Mouse (Mus musculus) olfactory bulb, adult 2 months (tissue): Measurements from ENCODE around the gene Fam186a.
"Not testable (repeated sequence)": the region's sequence is repeated elsewhere in the genome, so short reads cannot be mapped to it uniquely, and the experiment has no call there.

Source experiments
- CTCF ChIP-seq: fragments of 200-500 bp; IDR thresholded peaks from 2 replicates; pipeline ENCODE4 v1.5.1; 2012; ENCODE audit warnings: low read depth, mild to moderate bottlenecking, low read length, moderate library complexity; ENCODE audit not compliant: insufficient read depth
- POLR2A ChIP-seq: fragments of 200-500 bp; IDR thresholded peaks from 2 replicates; pipeline ENCODE4 v1.6.1; 2012; ENCODE audit warnings: mild to moderate bottlenecking, low read depth, low read length, moderate library complexity; ENCODE audit not compliant: insufficient read depth

DNA sequence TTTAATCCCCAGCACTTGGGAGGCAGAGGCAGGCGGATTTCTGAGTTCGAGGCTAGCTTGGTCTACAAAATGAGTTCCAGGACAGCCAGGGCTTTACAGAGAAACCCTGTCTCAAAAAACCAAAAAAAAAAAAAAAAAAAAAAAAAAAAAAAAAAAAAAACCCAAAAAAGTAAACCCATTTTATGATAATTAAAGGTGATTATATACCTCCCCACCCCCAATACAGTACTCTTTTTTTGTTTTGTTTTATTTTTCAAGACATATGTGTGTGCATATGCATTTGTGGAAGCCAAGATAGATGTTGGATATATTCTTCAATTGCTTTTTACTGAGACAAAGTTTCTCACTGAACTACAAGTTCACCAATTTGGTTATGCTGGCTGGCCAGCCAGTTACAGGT, 9.3 kb upstream of the Fam186a start:
- TF ChIP-seq CTCF, POLR2A: not testable (repeated sequence)
